Mouse (Mus musculus) hindbrain, embryonic 11.5 days (tissue): ENCODE data around the gene Nusap1. TPM values are rescaled to one million over a fixed set of nuclear protein-coding genes. Genes with fewer than 3 reads are reported as not detected.
"Not testable (repeated sequence)": the region's sequence is repeated elsewhere in the genome, so short reads cannot be mapped to it uniquely, and the experiment has no call there.

ENCODE experiments used
- ATAC-seq: fragments of 200-750 bp; cut with Nextera tagmentation; 2 replicates; pipeline ENCODE4 v1.8.0; 2017; ENCODE audit warnings: mild to moderate bottlenecking, moderate TSS enrichment, moderate library complexity; ENCODE audit not compliant: low FRiP score
- DNase-seq: peaks from one replicate; pipeline ENCODE4 v3.0.0-alpha.2; 2015; ENCODE audit warnings: low spot score
- H3K27ac ChIP-seq: fragments of 300-500 bp; sonication (generic); 2 replicates; pipeline ENCODE4 v1.5.1; 2014; ENCODE audit warnings: mild to moderate bottlenecking, low read depth, low read length
- H3K27me3 ChIP-seq: fragments of 300-500 bp; sonication (generic); 2 replicates; pipeline ENCODE4 v1.6.1; 2014; ENCODE audit warnings: mild to moderate bottlenecking, low read length, moderate library complexity, mixed read lengths; ENCODE audit not compliant: control insufficient read depth, insufficient read depth
- H3K36me3 ChIP-seq: fragments of 300-500 bp; sonication (generic); 2 replicates; pipeline ENCODE4 v1.6.1; 2014; ENCODE audit warnings: mild to moderate bottlenecking, low read length, moderate library complexity, mixed read lengths; ENCODE audit not compliant: control insufficient read depth, insufficient read depth
- H3K4me1 ChIP-seq: fragments of 300-500 bp; sonication (generic); replicated peaks from 2 replicates; pipeline ENCODE4 v1.6.1; 2014; ENCODE audit warnings: low read length, mixed read lengths; ENCODE audit not compliant: control insufficient read depth, insufficient read depth
- H3K4me2 ChIP-seq: fragments of 300-500 bp; sonication (generic); replicated peaks from 2 replicates; pipeline ENCODE4 v1.6.1; 2014; ENCODE audit warnings: mild to moderate bottlenecking, low read depth, low read length
- H3K4me3 ChIP-seq: fragments of 300-500 bp; sonication (generic); 2 replicates; pipeline ENCODE4 v1.5.1; 2014; ENCODE audit warnings: low read depth, low read length
- H3K9ac ChIP-seq: fragments of 300-500 bp; sonication (generic); 2 replicates; pipeline ENCODE4 v1.6.1; 2014; ENCODE audit warnings: low read depth, low read length
- H3K9me3 ChIP-seq: fragments of 300-500 bp; sonication (generic); 2 replicates; pipeline ENCODE4 v1.6.1; 2016; ENCODE audit warnings: low read length; ENCODE audit not compliant: control insufficient read depth
- WGBS: fragments of 180-500 bp; shearing (Covaris S2); extraction: QIAGEN DNeasy Blood & Tissue Kit; methylation state at CpG from one replicate; pipeline ENCODE4 v1.1.7; 2014; 5-methylcytosine and 5-hydroxymethylcytosine counted together
- polyA plus RNA-seq: library from polyadenylated mRNA; unstranded; fragments of >200 nt; fragmentation: Nextera tagmentation; extraction: Ambion mirVana; gene quantifications from 2 replicates; pipeline ENCODE4 v1.2.1, GENCODE M21; 2014

Nusap1 gene
- polyA plus RNA-seq, 1 experiment from 2014 or later, result 87.1 TPM

DNA sequence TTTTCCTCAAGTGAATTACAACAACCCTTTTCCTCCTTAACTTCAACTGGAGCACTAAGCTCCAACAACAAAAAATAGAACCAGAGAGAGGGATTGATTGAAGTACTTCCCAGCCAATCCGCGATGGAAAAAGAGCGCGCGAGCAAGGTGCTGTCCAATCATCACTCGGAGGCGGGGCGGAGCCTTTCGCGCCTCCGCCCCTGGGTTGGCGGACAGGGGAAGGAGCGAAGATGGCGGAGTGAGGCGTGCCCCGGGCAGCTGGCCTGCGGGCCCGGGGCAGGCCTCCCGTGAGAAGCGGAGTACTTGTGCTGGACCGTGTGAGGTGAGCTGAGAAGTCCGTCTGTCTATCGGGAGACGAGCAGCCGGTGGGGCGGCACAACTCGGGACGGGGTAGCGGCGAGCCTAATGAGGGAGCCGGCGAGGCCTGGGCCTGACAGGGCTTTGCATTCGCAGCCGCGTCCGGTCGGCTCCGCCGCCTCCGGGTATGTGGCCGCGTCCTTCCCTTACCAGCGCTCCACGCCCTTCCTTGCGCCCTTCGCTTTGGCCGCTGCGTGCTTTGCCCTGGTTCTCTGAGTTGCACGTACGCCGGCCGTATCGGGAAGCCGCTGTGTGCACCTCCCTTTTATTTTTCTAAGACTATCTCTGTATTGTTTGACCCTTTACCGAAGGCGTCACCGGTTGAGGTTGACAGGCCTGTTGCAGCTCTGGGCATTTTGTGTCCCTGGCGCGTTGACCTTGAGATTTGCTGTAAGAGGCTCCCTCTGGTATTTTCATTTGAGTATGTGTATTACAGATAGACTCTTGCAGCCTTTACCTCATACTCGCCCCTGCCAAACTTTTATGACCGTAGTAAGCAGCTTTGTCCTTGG, 23.8 kb upstream of the Nusap1 start:
- peak overlapping the region; percentile 40 for H3K4me2 ChIP-seq
- no peaks in the 10 kb centered on the region; the same call in 1 of the 2 replicates for H3K4me1 ChIP-seq
- ATAC-seq (peak; percentile 98), DNase-seq (peak; percentile 98)
- peaks cover 7% of the 10 kb centered on the region for H3K36me3 ChIP-seq
- under 1% methylated on average over 61 of the region's 61 CpGs for WGBS
- H3K4me3 ChIP-seq, result peak overlapping the region; percentile 93
- no peaks in the 10 kb centered on the region for H3K27me3 ChIP-seq
- peak overlapping the region; percentile 82 for H3K27ac ChIP-seq
- H3K9ac ChIP-seq, result peak overlapping the region; percentile 97
- H3K9me3 ChIP-seq, result no peaks in the 10 kb centered on the region

DNA sequence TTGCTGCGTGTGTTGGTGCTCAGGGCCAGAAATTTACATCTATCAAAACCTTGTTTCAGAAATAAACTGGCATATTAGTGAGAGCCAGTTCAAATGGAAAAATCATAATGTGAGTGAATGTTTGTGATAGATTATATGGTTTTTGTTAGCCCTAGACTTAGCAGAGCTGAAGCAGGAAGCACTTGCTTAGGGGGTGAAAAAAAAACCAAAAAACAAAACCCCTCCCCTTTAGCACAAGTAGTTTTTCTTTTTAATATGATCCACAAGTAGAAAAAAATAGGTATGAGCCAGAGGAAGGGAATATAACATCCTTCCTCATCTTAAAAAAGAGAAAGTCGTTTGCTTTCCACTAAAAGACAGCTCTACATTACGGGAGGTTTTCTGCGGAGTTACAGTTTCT, 22.8 kb upstream of the Nusap1 start:
- ATAC-seq (no peak), DNase-seq (no peak)
- H3K36me3 ChIP-seq, result peaks cover 7% of the 10 kb centered on the region
- H3K27me3 ChIP-seq, result no peaks in the 10 kb centered on the region
- peak overlapping the region; percentile 40 for H3K4me2 ChIP-seq
- no peaks in the 10 kb centered on the region; the same call in 1 of the 2 replicates for H3K4me1 ChIP-seq
- H3K4me3 ChIP-seq, result peak overlapping the region; percentile 93
- 61% methylated on average over 4 of the region's 4 CpGs for WGBS
- H3K27ac ChIP-seq, result no peak overlapping the region
- peak overlapping the region; percentile 97; the same call in 1 of the 2 replicates for H3K9ac ChIP-seq
- H3K9me3 ChIP-seq, result no peaks in the 10 kb centered on the region

DNA sequence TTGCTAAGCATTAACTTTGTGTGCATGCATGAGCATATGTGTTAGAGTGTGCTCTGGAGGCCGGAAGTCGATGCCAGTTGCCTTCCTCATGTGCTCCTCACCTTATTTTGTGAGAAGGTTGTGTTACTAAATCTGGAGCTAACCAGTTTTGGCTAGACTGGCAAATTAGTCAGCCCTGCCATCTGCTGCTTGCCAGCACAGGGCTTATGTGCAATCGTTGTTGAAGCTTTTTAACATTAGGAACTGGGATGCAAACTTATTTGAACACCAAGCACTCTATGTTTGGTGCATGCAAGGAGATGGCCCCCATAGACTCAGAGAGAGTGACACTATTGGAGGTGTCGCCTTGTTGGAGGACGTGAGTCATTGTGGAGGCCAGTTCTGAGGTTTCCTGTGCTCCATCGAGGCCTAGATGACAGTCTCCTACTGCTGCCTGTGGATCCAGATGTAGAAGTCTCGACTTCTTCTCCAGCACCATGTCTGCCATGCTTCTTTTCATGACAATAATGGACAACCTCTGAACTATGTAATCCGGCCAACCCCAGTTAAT, 21.2 kb upstream of the Nusap1 start:
- WGBS, result 94% methylated on average over 8 of the region's 8 CpGs
- DNase-seq, result no peak

DNA sequence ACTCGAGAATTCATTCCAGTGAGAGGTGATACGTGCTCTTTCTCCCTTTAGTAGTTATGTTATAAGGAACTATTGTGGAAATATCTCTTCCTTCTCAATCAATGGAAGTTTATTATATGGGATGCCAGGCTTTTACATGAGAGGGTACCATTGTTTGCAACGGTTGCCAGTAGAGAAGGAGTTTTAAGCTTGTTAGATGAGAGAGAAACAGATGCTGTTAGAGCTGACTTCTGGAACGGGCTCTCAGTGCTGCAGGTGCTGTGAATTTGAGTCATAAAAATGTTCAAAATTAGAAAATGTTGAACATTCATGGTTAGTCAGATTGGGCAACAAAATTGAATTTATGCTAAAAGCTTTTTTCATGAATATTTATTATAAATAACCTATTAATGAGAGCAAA, 17.1 kb upstream of the Nusap1 start:
- no peak for ATAC-seq
- Histone ChIP-seq H3K36me3 (peaks cover 7% of the 10 kb centered on the region), H3K4me1 (no peaks in the 10 kb centered on the region)

More for the DNA sequence above, 21.2 kb upstream of the Nusap1 start:
- Histone ChIP-seq H3K4me1 (no peaks in the 10 kb centered on the region; the same call in 1 of the 2 replicates), H3K27me3 (no peaks in the 10 kb centered on the region), H3K4me3 (no peak overlapping the region), H3K27ac (no peak overlapping the region), H3K4me2 (no peak overlapping the region), H3K36me3 (peaks cover 7% of the 10 kb centered on the region), H3K9me3 (no peaks in the 10 kb centered on the region), H3K9ac (no peak overlapping the region)
- no peak for ATAC-seq

DNA sequence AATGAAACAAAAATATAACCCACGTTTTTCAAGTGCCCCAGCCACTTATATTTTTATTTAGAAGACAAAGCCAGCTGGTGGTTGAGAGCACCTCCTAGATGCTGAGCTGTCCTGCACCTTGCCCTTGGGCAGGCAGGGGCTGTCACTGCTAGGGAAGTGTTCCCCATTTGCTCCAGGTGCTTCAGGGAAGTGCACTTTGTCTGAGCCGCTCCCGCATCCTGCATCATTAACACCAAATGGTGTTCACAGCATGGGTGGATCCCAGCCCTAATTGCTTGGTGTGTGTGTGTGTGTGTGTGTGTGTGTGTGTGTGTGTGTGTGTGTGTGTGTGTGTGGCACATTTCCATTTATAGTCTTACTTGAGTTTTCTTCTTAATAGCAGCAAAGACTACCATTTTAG, 16.5 kb upstream of the Nusap1 start:
- H3K36me3 ChIP-seq, H3K4me1 ChIP-seq, H3K9ac ChIP-seq, H3K9me3 ChIP-seq, H3K4me2 ChIP-seq, H3K27ac ChIP-seq, DNase-seq, H3K27me3 ChIP-seq, ATAC-seq, H3K4me3 ChIP-seq: not testable (repeated sequence)
- 75% methylated on average over 3 of the region's 3 CpGs for WGBS

More for the DNA sequence above, 17.1 kb upstream of the Nusap1 start:
- Histone ChIP-seq H3K27ac (no peak overlapping the region), H3K9me3 (no peaks in the 10 kb centered on the region), H3K4me2 (no peak overlapping the region), H3K9ac (no peak overlapping the region), H3K27me3 (no peaks in the 10 kb centered on the region), H3K4me3 (no peak overlapping the region)
- no peak for DNase-seq
- WGBS, result 94% methylated on average over 4 of the region's 4 CpGs

DNA sequence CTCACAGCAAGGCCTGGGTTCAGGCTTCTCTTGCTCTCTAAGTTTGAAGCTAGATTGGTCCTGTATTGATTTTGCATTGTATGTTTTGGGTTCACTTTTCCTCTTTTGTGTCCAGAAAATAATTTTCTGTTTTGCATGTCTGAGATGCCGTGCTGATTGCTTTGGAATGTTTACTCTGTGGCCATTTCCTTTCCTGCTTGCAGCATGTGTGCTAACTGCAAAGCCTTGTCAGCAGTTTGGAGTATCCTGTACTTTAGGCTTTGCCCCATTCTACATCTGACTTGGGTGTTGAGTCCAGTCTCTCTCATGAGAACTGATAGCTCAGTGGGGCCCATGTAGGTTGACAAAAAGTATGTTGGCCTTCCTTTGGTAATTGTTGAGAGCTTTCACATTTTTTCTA, 15.6 kb upstream of the Nusap1 start:
- DNase-seq, result no peak
- H3K4me2 ChIP-seq, result no peak overlapping the region
- 83% methylated on average over 1 of the region's 1 CpGs for WGBS

DNA sequence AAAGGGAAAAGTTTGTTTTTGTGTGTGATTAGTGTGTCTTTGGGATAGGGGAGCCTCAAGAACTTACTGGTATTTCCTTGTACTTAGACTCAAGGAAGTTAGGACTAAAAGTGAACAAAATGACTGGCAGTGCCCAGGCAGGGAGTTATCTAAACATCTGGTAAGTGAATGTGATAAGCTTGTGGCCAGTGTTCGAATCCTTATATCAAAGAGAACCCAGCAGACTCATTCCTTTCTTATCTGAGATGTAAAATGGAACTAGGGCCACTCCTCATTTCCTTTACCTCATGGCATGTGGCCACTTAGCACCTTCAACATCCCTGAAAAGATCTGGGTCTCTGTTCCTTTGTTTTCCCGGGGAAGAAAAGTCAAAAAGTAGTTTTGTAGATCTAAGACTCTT, 14.2 kb upstream of the Nusap1 start:
- WGBS, result 78% methylated on average over 2 of the region's 2 CpGs
- H3K9ac ChIP-seq, result no peak overlapping the region

More for the DNA sequence above, 15.6 kb upstream of the Nusap1 start:
- Histone ChIP-seq H3K27ac (no peak overlapping the region), H3K9me3 (no peaks in the 10 kb centered on the region), H3K4me1 (no peaks in the 10 kb centered on the region), H3K4me3 (no peak overlapping the region), H3K27me3 (no peaks in the 10 kb centered on the region), H3K36me3 (peaks cover 2% of the 10 kb centered on the region; the same call in 1 of the 2 replicates), H3K9ac (no peak overlapping the region)
- no peak for ATAC-seq

DNA sequence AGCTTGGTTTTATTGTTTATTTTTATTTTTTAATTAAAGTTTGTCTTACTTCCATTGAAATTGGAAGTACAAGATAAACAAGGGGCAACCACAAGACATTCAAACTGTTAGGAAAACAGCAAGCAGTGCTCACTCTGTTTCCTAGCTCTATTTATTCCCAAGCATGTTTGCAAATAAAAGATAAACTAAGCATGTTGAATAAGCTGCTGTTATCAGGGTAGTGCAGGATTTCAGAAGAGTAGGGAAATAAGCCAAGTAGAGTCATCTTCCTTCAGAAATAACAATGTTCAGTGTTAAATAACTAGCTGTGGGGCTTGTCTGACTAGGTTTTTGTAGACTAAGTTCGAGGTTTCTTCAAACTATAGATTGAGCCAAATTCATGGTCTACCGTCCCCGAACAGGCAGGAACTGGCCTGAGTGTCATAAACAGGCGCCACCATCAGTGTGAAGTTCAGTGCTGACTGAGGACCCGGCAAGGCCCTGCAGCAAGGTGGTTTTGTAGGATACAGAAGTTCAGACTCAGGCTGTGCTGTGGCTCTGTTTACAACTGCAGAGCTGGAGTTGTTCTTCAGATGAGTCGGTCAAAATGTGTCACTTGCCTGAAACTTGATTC, 12.6 kb upstream of the Nusap1 start:
- H3K4me3 ChIP-seq, result no peak overlapping the region
- H3K36me3 ChIP-seq, result peaks cover 3% of the 10 kb centered on the region; the same call in 1 of the 2 replicates
- no peaks in the 10 kb centered on the region for H3K4me1 ChIP-seq
- no peak overlapping the region for H3K4me2 ChIP-seq
- H3K27ac ChIP-seq, result no peak overlapping the region
- H3K9me3 ChIP-seq, result no peaks in the 10 kb centered on the region
- DNase-seq (no peak), ATAC-seq (no peak)
- no peak overlapping the region for H3K9ac ChIP-seq
- no peaks in the 10 kb centered on the region for H3K27me3 ChIP-seq
- WGBS, result 94% methylated on average over 6 of the region's 6 CpGs

More for the DNA sequence above, 14.2 kb upstream of the Nusap1 start:
- no peak for DNase-seq
- Histone ChIP-seq H3K4me3 (no peak overlapping the region), H3K4me2 (no peak overlapping the region), H3K4me1 (no peaks in the 10 kb centered on the region), H3K27me3 (no peaks in the 10 kb centered on the region), H3K27ac (no peak overlapping the region), H3K9me3 (no peaks in the 10 kb centered on the region), H3K36me3 (peaks cover under 1% of the 10 kb centered on the region; the same call in 1 of the 2 replicates)
- ATAC-seq, result no peak
